Mouse (Mus musculus): ENCODE measurements around the gene Ttbk2. TPM values are rescaled to one million over a fixed set of nuclear protein-coding genes. Genes with fewer than 3 reads are reported as not detected.

Ttbk2 gene
- not detected in 2 replicates for polyA plus RNA-seq (2012; ENCODE audit: insufficient read depth, insufficient read length, low replicate concordance, missing spikeins)

GRCm38 (mm10) chr2:120850424-120851082, at the start of gene Ttbk2:
Ttbk2 (minus strand) TSS chr2:120850604.
- peak within 1 kb of the TSS; percentile 55 for H3K27ac ChIP-seq (ENCODE audit: insufficient read depth, low read depth, low read length)
- H3K4me3 ChIP-seq (ENCODE audit: insufficient read depth, low read depth, low read length), result peak within 1 kb of the TSS; percentile 82
- TF ChIP-seq CTCF (IDR thresholded peaks at IDR 0.05; ENCODE audit: insufficient read depth, low read depth, low read length) (no peak), POLR2A (IDR thresholded peaks at IDR 0.05; ENCODE audit: insufficient read depth, low read depth, low read length) (no peak; the same call in 1 of the 2 replicates)
- 1% methylated on average over 39 of the region's 39 CpGs for WGBS
- H3K4me1 ChIP-seq (ENCODE audit: control insufficient read depth, insufficient read depth, low read length), result no peaks in the 10 kb centered on the region

- Histone ChIP-seq H3K4me3 (ENCODE audit: insufficient read depth, low read depth, low read length) (no peak overlapping the region), H3K27ac (ENCODE audit: insufficient read depth, low read depth, low read length) (no peak overlapping the region), H3K4me1 (ENCODE audit: control insufficient read depth, insufficient read depth, low read length) (no peaks in the 10 kb centered on the region)
- TF ChIP-seq CTCF (IDR thresholded peaks at IDR 0.05; ENCODE audit: insufficient read depth, low read depth, low read length), result no peak
- no peak for TF ChIP-seq POLR2A (IDR thresholded peaks at IDR 0.05; ENCODE audit: insufficient read depth, low read depth, low read length)
- 96% methylated on average over 3 of the region's 3 CpGs for WGBS
These were observed 46.0 kb upstream of the Ttbk2 start for GRCm38 (mm10) chr2:120896361-120896760.

DNA sequence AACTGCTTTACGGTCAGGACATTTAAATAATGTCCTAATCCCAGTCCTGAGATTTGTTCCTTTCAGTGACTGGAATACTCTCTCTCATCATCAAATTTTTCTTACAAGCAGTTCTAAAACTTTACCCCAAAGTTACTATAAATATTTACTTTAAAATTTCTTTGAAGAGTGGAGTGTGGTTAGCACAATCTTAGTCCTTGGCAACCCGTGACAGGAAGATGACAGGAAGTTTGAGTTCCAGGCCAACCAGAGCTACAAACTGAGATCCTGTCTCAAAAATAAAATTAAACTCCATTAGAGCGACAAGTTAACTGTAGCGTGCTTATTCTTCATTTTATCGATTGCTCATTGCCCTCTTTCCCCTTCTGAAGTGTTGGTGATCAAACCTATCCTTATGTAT, 37.2 kb upstream of the Ttbk2 start:
- H3K4me3 ChIP-seq (ENCODE audit: insufficient read depth, low read depth, low read length), result no peak overlapping the region
- TF ChIP-seq CTCF (IDR thresholded peaks at IDR 0.05; ENCODE audit: insufficient read depth, low read depth, low read length) (no peak), POLR2A (IDR thresholded peaks at IDR 0.05; ENCODE audit: insufficient read depth, low read depth, low read length) (no peak)
- H3K4me1 ChIP-seq (ENCODE audit: control insufficient read depth, insufficient read depth, low read length), result no peaks in the 10 kb centered on the region
- H3K27ac ChIP-seq (ENCODE audit: insufficient read depth, low read depth, low read length), result no peak overlapping the region
- WGBS, result 92% methylated on average over 5 of the region's 5 CpGs

DNA sequence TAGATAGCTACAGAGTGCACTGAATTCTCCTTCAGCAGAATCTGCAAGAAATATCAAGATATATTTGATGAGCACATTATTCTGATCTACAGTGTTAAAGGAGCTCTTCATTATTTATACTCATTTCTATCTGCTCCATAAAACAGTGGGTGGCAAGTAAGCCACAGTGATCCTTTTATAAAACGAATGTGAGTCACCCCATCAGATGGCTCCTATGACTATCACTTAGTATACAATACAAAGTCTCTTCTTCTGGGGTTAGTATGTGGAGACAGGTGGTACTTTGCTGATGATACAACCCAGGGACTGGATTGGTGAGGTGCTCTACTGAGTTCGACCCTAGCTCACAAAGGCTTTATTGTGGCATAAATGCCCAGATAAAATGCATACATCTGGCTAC, 22.8 kb upstream of the Ttbk2 start:
- TF ChIP-seq CTCF (IDR thresholded peaks at IDR 0.05; ENCODE audit: insufficient read depth, low read depth, low read length) (no peak), POLR2A (IDR thresholded peaks at IDR 0.05; ENCODE audit: insufficient read depth, low read depth, low read length) (no peak)
- Histone ChIP-seq H3K27ac (ENCODE audit: insufficient read depth, low read depth, low read length) (0 out of 2 replicates have a peak overlapping the region, but pooled peaks have one; percentile 57), H3K4me3 (ENCODE audit: insufficient read depth, low read depth, low read length) (no peak overlapping the region), H3K4me1 (ENCODE audit: control insufficient read depth, insufficient read depth, low read length) (peaks cover 8% of the 10 kb centered on the region)
- 46% methylated on average over 2 of the region's 2 CpGs for WGBS

DNA sequence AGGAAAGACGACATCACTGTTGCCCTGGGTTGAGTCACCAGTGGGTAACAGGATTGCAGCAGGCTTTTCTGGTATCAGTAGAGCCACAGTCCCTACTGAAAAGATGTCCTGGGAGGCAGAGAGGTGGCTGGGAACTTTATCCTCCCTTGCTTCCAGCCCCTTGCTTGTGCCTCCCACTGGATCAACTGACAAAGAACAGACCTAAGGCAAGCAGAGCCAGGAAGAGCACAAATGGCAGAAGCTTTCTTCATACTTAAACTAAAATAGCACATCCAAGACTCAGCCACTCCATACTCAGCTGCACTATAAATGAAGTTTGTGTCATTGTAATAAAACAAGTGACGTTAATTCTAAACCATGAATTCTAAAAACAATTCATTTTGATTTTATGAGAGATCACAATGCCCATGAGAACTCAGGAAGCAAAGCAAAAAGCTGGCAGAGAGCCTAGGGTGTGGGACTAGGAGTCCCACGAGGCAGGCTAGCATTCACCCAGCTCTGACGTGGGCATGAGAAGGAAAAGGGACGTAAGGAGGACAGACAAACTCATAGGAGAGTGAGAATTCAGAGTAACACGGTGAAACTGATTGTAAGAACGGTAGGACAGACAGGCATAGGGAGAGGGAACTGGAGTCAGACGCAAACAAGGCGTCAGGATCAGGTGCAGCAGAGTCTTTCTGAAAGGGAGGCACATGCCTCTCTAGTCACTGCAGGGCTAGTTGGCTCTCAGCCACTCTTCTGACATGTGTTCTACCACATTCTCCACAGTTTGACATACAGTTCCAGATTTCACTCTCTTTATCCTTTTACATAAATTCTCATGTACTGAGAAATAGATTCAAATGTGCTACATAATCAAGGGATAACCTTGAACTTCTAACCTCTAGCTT, 21.3 kb upstream of the Ttbk2 start:
- Histone ChIP-seq H3K4me1 (ENCODE audit: control insufficient read depth, insufficient read depth, low read length) (peaks cover 14% of the 10 kb centered on the region), H3K27ac (ENCODE audit: insufficient read depth, low read depth, low read length) (peak overlapping the region; percentile 49), H3K4me3 (ENCODE audit: insufficient read depth, low read depth, low read length) (no peak overlapping the region)
- TF ChIP-seq CTCF (IDR thresholded peaks at IDR 0.05; ENCODE audit: insufficient read depth, low read depth, low read length) (no peak), POLR2A (IDR thresholded peaks at IDR 0.05; ENCODE audit: insufficient read depth, low read depth, low read length) (no peak)
- WGBS, result 37% methylated on average over 9 of the region's 9 CpGs

GRCm38 (mm10) chr2:120867336-120867735, 16.9 kb upstream of the Ttbk2 start:
- WGBS, result 47% methylated on average over 5 of the region's 5 CpGs
- no peak overlapping the region for H3K4me3 ChIP-seq (ENCODE audit: insufficient read depth, low read depth, low read length)
- peaks cover 14% of the 10 kb centered on the region for H3K4me1 ChIP-seq (ENCODE audit: control insufficient read depth, insufficient read depth, low read length)
- 0 out of 2 replicates have a peak overlapping the region, but pooled peaks have one; percentile 51 for H3K27ac ChIP-seq (ENCODE audit: insufficient read depth, low read depth, low read length)
- no peak for TF ChIP-seq CTCF (IDR thresholded peaks at IDR 0.05; ENCODE audit: insufficient read depth, low read depth, low read length)
- no peak for TF ChIP-seq POLR2A (IDR thresholded peaks at IDR 0.05; ENCODE audit: insufficient read depth, low read depth, low read length)

GRCm38 (mm10) chr2:120866561-120866960, 16.2 kb upstream of the Ttbk2 start:
- WGBS, result 5% methylated on average over 1 of the region's 1 CpGs
- Histone ChIP-seq H3K4me1 (ENCODE audit: control insufficient read depth, insufficient read depth, low read length) (peaks cover 10% of the 10 kb centered on the region; the same call in 1 of the 2 replicates), H3K4me3 (ENCODE audit: insufficient read depth, low read depth, low read length) (no peak overlapping the region), H3K27ac (ENCODE audit: insufficient read depth, low read depth, low read length) (no peak overlapping the region)
- TF ChIP-seq POLR2A (IDR thresholded peaks at IDR 0.05; ENCODE audit: insufficient read depth, low read depth, low read length) (no peak), CTCF (IDR thresholded peaks at IDR 0.05; ENCODE audit: insufficient read depth, low read depth, low read length) (no peak)

GRCm38 (mm10) chr2:120863389-120863788, 13.0 kb upstream of the Ttbk2 start:
- no peak overlapping the region for H3K27ac ChIP-seq (ENCODE audit: insufficient read depth, low read depth, low read length)
- TF ChIP-seq POLR2A (IDR thresholded peaks at IDR 0.05; ENCODE audit: insufficient read depth, low read depth, low read length), result no peak
- no peak for TF ChIP-seq CTCF (IDR thresholded peaks at IDR 0.05; ENCODE audit: insufficient read depth, low read depth, low read length)
- peaks cover 6% of the 10 kb centered on the region; the same call in 1 of the 2 replicates for H3K4me1 ChIP-seq (ENCODE audit: control insufficient read depth, insufficient read depth, low read length)
- WGBS, result 91% methylated on average over 1 of the region's 1 CpGs
- no peak overlapping the region for H3K4me3 ChIP-seq (ENCODE audit: insufficient read depth, low read depth, low read length)

DNA sequence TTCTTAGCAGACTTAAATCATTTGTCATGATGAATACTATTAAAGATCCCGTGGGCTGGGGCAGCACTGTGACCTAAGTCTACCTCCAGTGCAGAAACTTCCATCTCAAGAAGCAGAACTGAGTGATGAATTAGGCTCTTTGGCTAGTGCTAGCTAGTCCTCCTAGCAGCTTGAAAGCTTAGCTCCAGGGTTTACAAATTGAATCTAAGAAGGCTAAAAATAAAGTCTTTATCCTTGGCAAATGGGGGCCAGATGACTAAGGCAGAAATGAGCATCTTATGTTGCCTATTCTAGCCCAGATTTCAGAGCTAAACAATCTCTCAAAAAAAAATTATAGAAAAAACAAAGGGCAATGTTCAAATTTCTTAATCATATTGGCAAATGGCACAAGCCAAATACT, 10.3 kb upstream of the Ttbk2 start:
- TF ChIP-seq CTCF (IDR thresholded peaks at IDR 0.05; ENCODE audit: insufficient read depth, low read depth, low read length) (no peak), POLR2A (IDR thresholded peaks at IDR 0.05; ENCODE audit: insufficient read depth, low read depth, low read length) (no peak)
- H3K4me1 ChIP-seq (ENCODE audit: control insufficient read depth, insufficient read depth, low read length), result no peaks in the 10 kb centered on the region
- H3K27ac ChIP-seq (ENCODE audit: insufficient read depth, low read depth, low read length), result no peak overlapping the region
- H3K4me3 ChIP-seq (ENCODE audit: insufficient read depth, low read depth, low read length), result no peak overlapping the region
- WGBS, result 74% methylated on average over 1 of the region's 1 CpGs
